Mouse (Mus musculus) ES-Bruce4 (cell line): ENCODE data around the gene Lpp.

Experiments
- CTCF ChIP-seq: IDR thresholded peaks from one replicate; pipeline ENCODE4 v1.8.1; 2011; ENCODE audit warnings: low read depth, low read length
- POLR2A ChIP-seq: IDR thresholded peaks from one replicate; pipeline ENCODE4 v1.8.1; 2011; ENCODE audit warnings: low read length; ENCODE audit not compliant: insufficient read depth

DNA sequence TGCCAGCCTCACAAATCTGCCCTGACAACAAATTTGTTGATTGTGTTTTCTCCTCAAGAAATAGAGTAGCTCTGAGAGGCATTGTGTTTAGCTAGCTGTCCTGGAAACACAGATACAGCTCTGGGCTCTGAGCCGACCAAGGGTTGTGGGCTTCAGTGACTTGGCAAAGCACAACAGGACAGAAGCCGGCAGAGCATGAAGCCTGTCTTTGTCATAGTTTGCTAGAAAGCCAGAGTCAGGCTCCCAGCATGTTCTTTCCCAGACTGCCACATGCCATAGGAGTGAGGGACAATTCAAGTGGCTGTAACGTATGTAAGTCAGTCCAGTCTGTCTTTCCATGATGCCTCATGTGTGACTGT, 521.1 kb downstream of the Lpp start:
- no peak for TF ChIP-seq CTCF
- TF ChIP-seq POLR2A = no peak
